Mouse (Mus musculus) hindbrain, embryonic 11.5 days (tissue): Measurements from ENCODE around the gene Klc1. TPM values are rescaled to one million over a fixed set of nuclear protein-coding genes. Genes with fewer than 3 reads are reported as not detected.

Experiments
- ATAC-seq: fragments of 200-750 bp; cut with Nextera tagmentation; 2 replicates; pipeline ENCODE4 v1.8.0; 2017; ENCODE audit warnings: mild to moderate bottlenecking, moderate TSS enrichment, moderate library complexity; ENCODE audit not compliant: low FRiP score
- DNase-seq: peaks from one replicate; pipeline ENCODE4 v3.0.0-alpha.2; 2015; ENCODE audit warnings: low spot score
- H3K27ac ChIP-seq: fragments of 300-500 bp; sonication (generic); 2 replicates; pipeline ENCODE4 v1.5.1; 2014; ENCODE audit warnings: mild to moderate bottlenecking, low read depth, low read length
- H3K27me3 ChIP-seq: fragments of 300-500 bp; sonication (generic); 2 replicates; pipeline ENCODE4 v1.6.1; 2014; ENCODE audit warnings: mild to moderate bottlenecking, low read length, moderate library complexity, mixed read lengths; ENCODE audit not compliant: control insufficient read depth, insufficient read depth
- H3K36me3 ChIP-seq: fragments of 300-500 bp; sonication (generic); 2 replicates; pipeline ENCODE4 v1.6.1; 2014; ENCODE audit warnings: mild to moderate bottlenecking, low read length, moderate library complexity, mixed read lengths; ENCODE audit not compliant: control insufficient read depth, insufficient read depth
- H3K4me1 ChIP-seq: fragments of 300-500 bp; sonication (generic); replicated peaks from 2 replicates; pipeline ENCODE4 v1.6.1; 2014; ENCODE audit warnings: low read length, mixed read lengths; ENCODE audit not compliant: control insufficient read depth, insufficient read depth
- H3K4me2 ChIP-seq: fragments of 300-500 bp; sonication (generic); replicated peaks from 2 replicates; pipeline ENCODE4 v1.6.1; 2014; ENCODE audit warnings: mild to moderate bottlenecking, low read depth, low read length
- H3K4me3 ChIP-seq: fragments of 300-500 bp; sonication (generic); 2 replicates; pipeline ENCODE4 v1.5.1; 2014; ENCODE audit warnings: low read depth, low read length
- H3K9ac ChIP-seq: fragments of 300-500 bp; sonication (generic); 2 replicates; pipeline ENCODE4 v1.6.1; 2014; ENCODE audit warnings: low read depth, low read length
- H3K9me3 ChIP-seq: fragments of 300-500 bp; sonication (generic); 2 replicates; pipeline ENCODE4 v1.6.1; 2016; ENCODE audit warnings: low read length; ENCODE audit not compliant: control insufficient read depth
- WGBS: fragments of 180-500 bp; shearing (Covaris S2); extraction: QIAGEN DNeasy Blood & Tissue Kit; methylation state at CpG from one replicate; pipeline ENCODE4 v1.1.7; 2014; 5-methylcytosine and 5-hydroxymethylcytosine counted together
- polyA plus RNA-seq: library from polyadenylated mRNA; unstranded; fragments of >200 nt; fragmentation: Nextera tagmentation; extraction: Ambion mirVana; gene quantifications from 2 replicates; pipeline ENCODE4 v1.2.1, GENCODE M21; 2014

The Klc1 gene
- polyA plus RNA-seq, 1 experiment from 2014 or later, result 366 TPM

GRCm38 (mm10) chr12:111791474-111792104, 32.9 kb downstream of the Klc1 start:
- Histone ChIP-seq H3K36me3 (peaks cover 25% of the 10 kb centered on the region; the same call in 1 of the 2 replicates), H3K27me3 (no peaks in the 10 kb centered on the region), H3K4me3 (no peak overlapping the region), H3K4me2 (no peak overlapping the region), H3K4me1 (no peaks in the 10 kb centered on the region), H3K9ac (no peak overlapping the region), H3K9me3 (no peaks in the 10 kb centered on the region), H3K27ac (no peak overlapping the region)
- ATAC-seq (no peak), DNase-seq (no peak)
- WGBS, result 91% methylated on average over 13 of the region's 13 CpGs

GRCm38 (mm10) chr12:111794102-111794501, 35.5 kb downstream of the Klc1 start:
- 0 out of 2 replicates have a peak, but pooled peaks cover 11% of the 10 kb centered on the region for H3K36me3 ChIP-seq
- no peaks in the 10 kb centered on the region for H3K27me3 ChIP-seq
- no peak for DNase-seq
- no peak for ATAC-seq
- H3K9ac ChIP-seq, result no peak overlapping the region
- H3K4me2 ChIP-seq, result no peak overlapping the region
- H3K9me3 ChIP-seq, result no peaks in the 10 kb centered on the region
- WGBS, result 81% methylated on average over 18 of the region's 22 CpGs
- H3K4me1 ChIP-seq, result no peaks in the 10 kb centered on the region
- H3K27ac ChIP-seq, result no peak overlapping the region
- no peak overlapping the region for H3K4me3 ChIP-seq

- H3K36me3 ChIP-seq, result 0 out of 2 replicates have a peak, but pooled peaks cover 11% of the 10 kb centered on the region
- WGBS, result 96% methylated on average over 18 of the region's 18 CpGs
- H3K27me3 ChIP-seq, result no peaks in the 10 kb centered on the region
- no peak overlapping the region for H3K4me3 ChIP-seq
- ATAC-seq (no peak), DNase-seq (no peak)
- no peaks in the 10 kb centered on the region for H3K9me3 ChIP-seq
- no peak overlapping the region for H3K27ac ChIP-seq
- no peaks in the 10 kb centered on the region for H3K4me1 ChIP-seq
- no peak overlapping the region for H3K9ac ChIP-seq
- no peak overlapping the region for H3K4me2 ChIP-seq
These were observed 36.0 kb downstream of the Klc1 start for GRCm38 (mm10) chr12:111794526-111795179.

GRCm38 (mm10) chr12:111795180-111795895, 36.7 kb downstream of the Klc1 start:
- H3K27ac ChIP-seq, result no peak overlapping the region
- WGBS, result 91% methylated on average over 25 of the region's 28 CpGs
- H3K27me3 ChIP-seq, result no peaks in the 10 kb centered on the region
- no peak for DNase-seq
- 0 out of 2 replicates have a peak, but pooled peaks cover 11% of the 10 kb centered on the region for H3K36me3 ChIP-seq
- no peak overlapping the region for H3K4me3 ChIP-seq
- H3K4me1 ChIP-seq, result no peaks in the 10 kb centered on the region
- H3K9me3 ChIP-seq, result no peaks in the 10 kb centered on the region
- ATAC-seq, result no peak
- H3K9ac ChIP-seq, result no peak overlapping the region
- no peak overlapping the region for H3K4me2 ChIP-seq

- no peaks in the 10 kb centered on the region for H3K27me3 ChIP-seq
- ATAC-seq, result no peak
- no peaks in the 10 kb centered on the region for H3K9me3 ChIP-seq
- H3K36me3 ChIP-seq, result peaks cover 15% of the 10 kb centered on the region
- WGBS, result 91% methylated on average over 8 of the region's 8 CpGs
- DNase-seq, result no peak
- no peaks in the 10 kb centered on the region for H3K4me1 ChIP-seq
- H3K27ac ChIP-seq, result no peak overlapping the region
- H3K9ac ChIP-seq, result no peak overlapping the region
- H3K4me2 ChIP-seq, result no peak overlapping the region
- no peak overlapping the region for H3K4me3 ChIP-seq
These were observed 38.6 kb downstream of the Klc1 start for GRCm38 (mm10) chr12:111797251-111797650.

GRCm38 (mm10) chr12:111798493-111798892, 39.8 kb downstream of the Klc1 start:
- no peaks in the 10 kb centered on the region for H3K27me3 ChIP-seq
- H3K4me3 ChIP-seq, result no peak overlapping the region
- H3K27ac ChIP-seq, result no peak overlapping the region
- H3K9me3 ChIP-seq, result no peaks in the 10 kb centered on the region
- no peak overlapping the region for H3K4me2 ChIP-seq
- DNase-seq (no peak), ATAC-seq (no peak)
- H3K9ac ChIP-seq, result no peak overlapping the region
- WGBS, result 92% methylated on average over 13 of the region's 13 CpGs
- H3K4me1 ChIP-seq, result no peaks in the 10 kb centered on the region
- H3K36me3 ChIP-seq, result peaks cover 15% of the 10 kb centered on the region

- H3K27ac ChIP-seq, result no peak overlapping the region
- ATAC-seq (no peak), DNase-seq (no peak)
- H3K9me3 ChIP-seq, result no peaks in the 10 kb centered on the region
- WGBS, result 90% methylated on average over 10 of the region's 10 CpGs
- H3K4me3 ChIP-seq, result no peak overlapping the region
- H3K9ac ChIP-seq, result no peak overlapping the region
- no peaks in the 10 kb centered on the region for H3K27me3 ChIP-seq
- H3K36me3 ChIP-seq, result peaks cover 12% of the 10 kb centered on the region
- H3K4me2 ChIP-seq, result no peak overlapping the region
- H3K4me1 ChIP-seq, result no peaks in the 10 kb centered on the region
These were observed 42.0 kb downstream of the Klc1 start for GRCm38 (mm10) chr12:111800459-111801183.

- Histone ChIP-seq H3K9ac (no peak overlapping the region), H3K27me3 (no peaks in the 10 kb centered on the region), H3K27ac (no peak overlapping the region), H3K4me3 (no peak overlapping the region), H3K4me1 (no peaks in the 10 kb centered on the region), H3K36me3 (peaks cover 14% of the 10 kb centered on the region), H3K4me2 (no peak overlapping the region), H3K9me3 (no peaks in the 10 kb centered on the region)
- DNase-seq, result no peak
- WGBS, result 92% methylated on average over 5 of the region's 5 CpGs
- no peak for ATAC-seq
These were observed 44.9 kb downstream of the Klc1 start for GRCm38 (mm10) chr12:111803538-111803937.
